Mouse (Mus musculus): ENCODE data around the gene Snap91. TPM values are rescaled to one million over a fixed set of nuclear protein-coding genes. Genes with fewer than 3 reads are reported as not detected.

The Snap91 gene
- polyA plus RNA-seq, 1 experiment, result 131 TPM

GRCm38 (mm10) chr9:86858101-86858500, 22.4 kb downstream of the Snap91 start:
- TF ChIP-seq POLR2A (IDR thresholded peaks at IDR 0.05; ENCODE audit: borderline replicate concordance, extremely low read depth, insufficient read depth, insufficient read length, poor library complexity, severe bottlenecking), result no peak
- no peak for TF ChIP-seq CTCF (IDR thresholded peaks at IDR 0.05; ENCODE audit: borderline replicate concordance, extremely low read depth, insufficient read depth, insufficient read length)
- no peak for DNase-seq (ENCODE audit: low read depth)

GRCm38 (mm10) chr9:86857626-86858025, 22.8 kb downstream of the Snap91 start:
- no peak for DNase-seq (ENCODE audit: low read depth)
- TF ChIP-seq POLR2A (IDR thresholded peaks at IDR 0.05; ENCODE audit: borderline replicate concordance, extremely low read depth, insufficient read depth, insufficient read length, poor library complexity, severe bottlenecking), result no peak
- no peak for TF ChIP-seq CTCF (IDR thresholded peaks at IDR 0.05; ENCODE audit: borderline replicate concordance, extremely low read depth, insufficient read depth, insufficient read length)

GRCm38 (mm10) chr9:86852861-86853260, 27.6 kb downstream of the Snap91 start:
- no peak for DNase-seq (ENCODE audit: low read depth)
- no peak for TF ChIP-seq POLR2A (IDR thresholded peaks at IDR 0.05; ENCODE audit: borderline replicate concordance, extremely low read depth, insufficient read depth, insufficient read length, poor library complexity, severe bottlenecking)
- TF ChIP-seq CTCF (IDR thresholded peaks at IDR 0.05; ENCODE audit: borderline replicate concordance, extremely low read depth, insufficient read depth, insufficient read length), result no peak

- no peak for DNase-seq (ENCODE audit: low read depth)
- TF ChIP-seq CTCF (IDR thresholded peaks at IDR 0.05; ENCODE audit: borderline replicate concordance, extremely low read depth, insufficient read depth, insufficient read length) (no peak), POLR2A (IDR thresholded peaks at IDR 0.05; ENCODE audit: borderline replicate concordance, extremely low read depth, insufficient read depth, insufficient read length, poor library complexity, severe bottlenecking) (no peak)
Measured at GRCm38 (mm10) chr9:86851689-86852088, 28.8 kb downstream of the Snap91 start.

- no peak for TF ChIP-seq POLR2A (IDR thresholded peaks at IDR 0.05; ENCODE audit: borderline replicate concordance, extremely low read depth, insufficient read depth, insufficient read length, poor library complexity, severe bottlenecking)
- DNase-seq (ENCODE audit: low read depth), result peak; percentile 64
Measured at GRCm38 (mm10) chr9:86850452-86851207, 29.8 kb downstream of the Snap91 start.

- no peak for DNase-seq (ENCODE audit: low read depth)
- TF ChIP-seq CTCF (IDR thresholded peaks at IDR 0.05; ENCODE audit: borderline replicate concordance, extremely low read depth, insufficient read depth, insufficient read length), result no peak
- TF ChIP-seq POLR2A (IDR thresholded peaks at IDR 0.05; ENCODE audit: borderline replicate concordance, extremely low read depth, insufficient read depth, insufficient read length, poor library complexity, severe bottlenecking), result no peak
Measured at GRCm38 (mm10) chr9:86843747-86844353, 36.6 kb downstream of the Snap91 start.

- DNase-seq (ENCODE audit: low read depth), result no peak
- no peak for TF ChIP-seq CTCF (IDR thresholded peaks at IDR 0.05; ENCODE audit: borderline replicate concordance, extremely low read depth, insufficient read depth, insufficient read length)
- TF ChIP-seq POLR2A (IDR thresholded peaks at IDR 0.05; ENCODE audit: borderline replicate concordance, extremely low read depth, insufficient read depth, insufficient read length, poor library complexity, severe bottlenecking), result no peak
Measured at GRCm38 (mm10) chr9:86829792-86830191, 50.7 kb downstream of the Snap91 start.

GRCm38 (mm10) chr9:86829034-86829433, 51.4 kb downstream of the Snap91 start:
- DNase-seq (ENCODE audit: low read depth), result peak; percentile 79
- TF ChIP-seq CTCF (IDR thresholded peaks at IDR 0.05; ENCODE audit: borderline replicate concordance, extremely low read depth, insufficient read depth, insufficient read length), result no peak
- TF ChIP-seq POLR2A (IDR thresholded peaks at IDR 0.05; ENCODE audit: borderline replicate concordance, extremely low read depth, insufficient read depth, insufficient read length, poor library complexity, severe bottlenecking), result no peak

GRCm38 (mm10) chr9:86819366-86819765, 61.1 kb downstream of the Snap91 start:
- TF ChIP-seq POLR2A (IDR thresholded peaks at IDR 0.05; ENCODE audit: borderline replicate concordance, extremely low read depth, insufficient read depth, insufficient read length, poor library complexity, severe bottlenecking) (no peak), CTCF (IDR thresholded peaks at IDR 0.05; ENCODE audit: borderline replicate concordance, extremely low read depth, insufficient read depth, insufficient read length) (no peak)
- DNase-seq (ENCODE audit: low read depth), result no peak

- DNase-seq (ENCODE audit: low read depth), result no peak
Measured at GRCm38 (mm10) chr9:86817673-86818072, 62.8 kb downstream of the Snap91 start.

GRCm38 (mm10) chr9:86814340-86814739, 66.1 kb downstream of the Snap91 start:
- DNase-seq (ENCODE audit: low read depth), result no peak
- TF ChIP-seq CTCF (IDR thresholded peaks at IDR 0.05; ENCODE audit: borderline replicate concordance, extremely low read depth, insufficient read depth, insufficient read length), result no peak

More at GRCm38 (mm10) chr9:86817673-86818072, 62.8 kb downstream of the Snap91 start:
- TF ChIP-seq CTCF (IDR thresholded peaks at IDR 0.05; ENCODE audit: borderline replicate concordance, extremely low read depth, insufficient read depth, insufficient read length) (no peak), POLR2A (IDR thresholded peaks at IDR 0.05; ENCODE audit: borderline replicate concordance, extremely low read depth, insufficient read depth, insufficient read length, poor library complexity, severe bottlenecking) (no peak)

- DNase-seq (ENCODE audit: low read depth), result peak; percentile 38
- no peak for TF ChIP-seq CTCF (IDR thresholded peaks at IDR 0.05; ENCODE audit: borderline replicate concordance, extremely low read depth, insufficient read depth, insufficient read length)
- no peak for TF ChIP-seq POLR2A (IDR thresholded peaks at IDR 0.05; ENCODE audit: borderline replicate concordance, extremely low read depth, insufficient read depth, insufficient read length, poor library complexity, severe bottlenecking)
Measured at GRCm38 (mm10) chr9:86813327-86813726, 67.1 kb downstream of the Snap91 start.
